Comparison of ENCODE assay signal across 8 mouse cellular contexts in genomic region chr5:33997051-33997741, GRCm38 (mm10). TPM values are rescaled to one million over a fixed set of nuclear protein-coding genes. Genes with fewer than 3 reads are reported as not detected.
DNase-seq lines count a peak whose midpoint lies in the region; ATAC-seq and TF ChIP-seq lines count a peak whose summit lies in the region.

No protein-coding gene starts in this region.

- peak overlapping the region; percentile 76 for H3K27ac ChIP-seq in heart, embryonic 10.5 days
- no peak overlapping the region for H3K27ac ChIP-seq in kidney, embryonic 15.5 days
- H3K27ac ChIP-seq in limb, embryonic 14.5 days (replicated peaks; ENCODE audit: low read depth, low read length) = no peak overlapping the region

- DNase-seq in embryo, embryonic 10 days (ENCODE audit: low spot score) = peak; percentile 49
- peak; percentile 74 for DNase-seq in heart, embryonic 10.5 days (ENCODE audit: low spot score)
- peak; percentile 26 for DNase-seq in limb, embryonic 14.5 days (ENCODE audit: low spot score)
- peak; percentile 58 for DNase-seq in neural tube, embryonic 10.5 days (ENCODE audit: extremely low spot score, low spot score)

- ATAC-seq in megakaryocyte, adult 5-6 weeks (ENCODE audit: poor library complexity, severe bottlenecking) = no peak
- peak; percentile 44; the same call in 1 of the 2 replicates for ATAC-seq in kidney, embryonic 15.5 days (replicated peaks; ENCODE audit: low FRiP score)
- ATAC-seq in limb, embryonic 14.5 days (ENCODE audit: low FRiP score, low read depth) = no peak
- ATAC-seq in erythroblast, adult 5-6 weeks (replicated peaks; ENCODE audit: low FRiP score, poor library complexity, severe bottlenecking) = no peak

- H3K4me2 ChIP-seq in kidney, embryonic 15.5 days = peak overlapping the region; percentile 100
- peak overlapping the region; percentile 96 for H3K4me2 ChIP-seq in limb, embryonic 14.5 days (replicated peaks; ENCODE audit: low read depth, low read length, severe bottlenecking)

- peak overlapping the region; percentile 47 for H3K9ac ChIP-seq in kidney, embryonic 15.5 days
- H3K9ac ChIP-seq in limb, embryonic 14.5 days (ENCODE audit: low read depth, low read length, severe bottlenecking) = peak overlapping the region; percentile 41

- peaks cover 34% of the 10 kb centered on the region for H3K4me1 ChIP-seq in megakaryocyte, embryonic 14.5 days
- H3K4me1 ChIP-seq in heart, embryonic 10.5 days = peaks cover 23% of the 10 kb centered on the region
- peaks cover 31% of the 10 kb centered on the region for H3K4me1 ChIP-seq in kidney, embryonic 15.5 days
- peaks cover 6% of the 10 kb centered on the region for H3K4me1 ChIP-seq in limb, embryonic 14.5 days (ENCODE audit: control insufficient read depth, insufficient read depth, low read length)

- H3K36me3 ChIP-seq in megakaryocyte, embryonic 14.5 days (replicated peaks; ENCODE audit: low read length) = no peaks in the 10 kb centered on the region
- no peaks in the 10 kb centered on the region; the same call in 1 of the 2 replicates for H3K36me3 ChIP-seq in heart, embryonic 10.5 days
- no peaks in the 10 kb centered on the region for H3K36me3 ChIP-seq in kidney, embryonic 15.5 days
- H3K36me3 ChIP-seq in limb, embryonic 14.5 days (ENCODE audit: control insufficient read depth, insufficient read depth, low read length) = no peaks in the 10 kb centered on the region

- H3K4me3 ChIP-seq in megakaryocyte, embryonic 14.5 days (replicated peaks) = peak overlapping the region; percentile 92
- peak overlapping the region; percentile 74 for H3K4me3 ChIP-seq in heart, embryonic 10.5 days
- H3K4me3 ChIP-seq in kidney, embryonic 15.5 days (replicated peaks) = peak overlapping the region; percentile 55
- H3K4me3 ChIP-seq in limb, embryonic 14.5 days (replicated peaks; ENCODE audit: low read length) = peak overlapping the region; percentile 60

- TF ChIP-seq POLR2A in limb, embryonic 14.5 days (IDR thresholded peaks at IDR 0.05; ENCODE audit: borderline replicate concordance, extremely low read depth, insufficient read depth, insufficient read length) = no peak

- 1% methylated on average over 80 of the region's 80 CpGs for WGBS in heart, embryonic 10.5 days
- under 1% methylated on average over 79 of the region's 80 CpGs for WGBS in kidney, embryonic 15.5 days
- under 1% methylated on average over 73 of the region's 80 CpGs for WGBS in limb, embryonic 14.5 days

- peaks cover 21% of the 10 kb centered on the region for H3K9me3 ChIP-seq in megakaryocyte, embryonic 14.5 days
- H3K9me3 ChIP-seq in heart, embryonic 10.5 days = no peaks in the 10 kb centered on the region
- H3K9me3 ChIP-seq in kidney, embryonic 15.5 days (replicated peaks) = no peaks in the 10 kb centered on the region
- H3K9me3 ChIP-seq in limb, embryonic 14.5 days (ENCODE audit: control insufficient read depth, low read length) = no peaks in the 10 kb centered on the region

- H3K27me3 ChIP-seq in megakaryocyte, embryonic 14.5 days (replicated peaks) = peaks cover 83% of the 10 kb centered on the region
- peaks cover 81% of the 10 kb centered on the region for H3K27me3 ChIP-seq in heart, embryonic 10.5 days (ENCODE audit: insufficient read depth, poor library complexity, severe bottlenecking)
- H3K27me3 ChIP-seq in kidney, embryonic 15.5 days = peaks cover 69% of the 10 kb centered on the region
- peaks cover 54% of the 10 kb centered on the region for H3K27me3 ChIP-seq in limb, embryonic 14.5 days (ENCODE audit: control insufficient read depth, insufficient read depth, low read length)

RNA-seq across cellular contexts. Expression of gene Nat8l, which starts 1.4 kb away (rescaled TPM):
- polyA plus RNA-seq in megakaryocyte, embryonic 14.5 days (2012; ENCODE audit: insufficient read depth, low replicate concordance) = 0.57 and 1.3 TPM in 2 replicates
- total RNA-seq in megakaryocyte, adult 5-6 weeks (2015) = 4.9 and 6.3 TPM in 2 replicates
- total RNA-seq in megakaryocyte, adult 5-6 weeks (2017) = 6.7 and 8.4 TPM in 2 replicates
- 0.39 and 0.45 TPM in 2 replicates for polyA plus RNA-seq in heart, embryonic 10.5 days (2016; fragmentation: Nextera tagmentation; extraction: Ambion mirVana)
- 0.28 and 0.39 TPM in 2 replicates for polyA plus RNA-seq in kidney, embryonic 15.5 days (2015; fragmentation: Nextera tagmentation; extraction: Ambion mirVana)
- 1.1 and 1.2 TPM in 2 replicates for polyA plus RNA-seq in limb, embryonic 14.5 days (2012; rRNA removed)
- 0.26 and 0.28 TPM in 2 replicates for polyA plus RNA-seq in limb, embryonic 14.5 days (2014; fragmentation: Nextera tagmentation; extraction: Ambion mirVana)
- 0.58 and 2.3 TPM in 2 replicates for total RNA-seq in erythroblast, adult 5-6 weeks (2015; ENCODE audit: low replicate concordance)
- 0.42 and 0.68 TPM in 2 replicates for total RNA-seq in erythroblast, adult 5-6 weeks (2017; ENCODE audit: low replicate concordance)

RNA-seq across cellular contexts. Expression of gene Gm1673, which starts 14.0 kb away (rescaled TPM):
- 15.8 and 92.9 TPM in 2 replicates for polyA plus RNA-seq in megakaryocyte, embryonic 14.5 days (2012; ENCODE audit: insufficient read depth, low replicate concordance)
- 0.48 and 1.5 TPM in 2 replicates for total RNA-seq in megakaryocyte, adult 5-6 weeks (2015)
- total RNA-seq in megakaryocyte, adult 5-6 weeks (2017) = 2.0 and 3.8 TPM in 2 replicates
- 82.7 and 88.8 TPM in 2 replicates for polyA plus RNA-seq in heart, embryonic 10.5 days (2016; fragmentation: Nextera tagmentation; extraction: Ambion mirVana)
- polyA plus RNA-seq in kidney, embryonic 15.5 days (2015; fragmentation: Nextera tagmentation; extraction: Ambion mirVana) = 105 TPM in 2 replicates
- polyA plus RNA-seq in limb, embryonic 14.5 days (2012; rRNA removed) = 114 and 171 TPM in 2 replicates
- polyA plus RNA-seq in limb, embryonic 14.5 days (2014; fragmentation: Nextera tagmentation; extraction: Ambion mirVana) = 85.0 and 85.1 TPM in 2 replicates
- total RNA-seq in erythroblast, adult 5-6 weeks (2015; ENCODE audit: low replicate concordance) = not detected in 2 replicates
- total RNA-seq in erythroblast, adult 5-6 weeks (2017; ENCODE audit: low replicate concordance) = 1.5 and 3.1 TPM in 2 replicates
